Mouse (Mus musculus) lung, postnatal 0 days (tissue): ENCODE results near the gene Tmem209.

Experiments used
- CTCF ChIP-seq: IDR thresholded peaks from 2 replicates; pipeline ENCODE4 v1.5.1; 2016; ENCODE audit warnings: antibody characterized with exemption, mild to moderate bottlenecking
- EP300 ChIP-seq: IDR thresholded peaks from 2 replicates; pipeline ENCODE4 v1.6.1; 2016; ENCODE audit warnings: antibody characterized with exemption, mild to moderate bottlenecking, control low read depth

- TF ChIP-seq CTCF (no peak), EP300 (no peak)
Observed at GRCm38 (mm10) chr6:30477210-30477714, 32.3 kb downstream of the Tmem209 start.
